ENCODE assay signal across 16 mouse cellular contexts in the genomic region with DNA sequence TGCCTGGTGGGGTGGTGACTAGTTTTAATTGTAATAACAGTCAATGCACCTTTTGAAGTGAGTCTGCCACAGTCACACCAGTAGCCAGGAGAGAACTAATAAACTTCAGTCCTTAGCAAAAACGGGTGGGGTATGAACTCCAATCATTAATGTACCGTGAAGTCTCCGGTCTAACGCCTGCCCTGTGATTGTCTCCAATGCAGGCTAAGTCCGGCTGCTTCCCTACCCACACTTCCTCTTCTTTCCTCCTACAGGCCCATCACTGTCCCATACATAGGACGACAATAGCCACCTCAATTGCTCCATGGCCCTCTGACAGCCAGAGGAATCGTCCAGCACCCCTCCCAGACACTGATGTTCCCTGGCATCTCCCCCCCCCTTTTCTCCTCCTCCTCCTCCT.
A peak's percentile ranks its signal among the peaks of the same experiment; 100 is the strongest.
DNase-seq lines count a peak whose midpoint lies in the region; ATAC-seq and TF ChIP-seq lines count a peak whose summit lies in the region.
"Had no signal": no experiment of that assay in that cellular context is flagged by ENCODE, and none has a peak within 500 bp of the region (broad histone marks: within the 10 kb centered on the region; RNA-seq: fewer than 3 reads in every experiment).

No protein-coding gene starts in this region.

- WGBS in hindbrain, embryonic 10.5 days: 25% methylated on average over 7 of the region's 7 CpGs
- WGBS in hindbrain, embryonic 16.5 days: 14% methylated on average over 7 of the region's 7 CpGs
- WGBS in midbrain, embryonic 13.5 days: 11% methylated on average over 7 of the region's 7 CpGs
- WGBS in midbrain, postnatal 0 days: 24% methylated on average over 7 of the region's 7 CpGs
- WGBS in neural tube, embryonic 14.5 days: 2% methylated on average over 7 of the region's 7 CpGs

- H3K4me1 ChIP-seq in hindbrain, embryonic 10.5 days (replicated peaks): peaks cover 48% of the 10 kb centered on the region
- H3K4me1 ChIP-seq in hindbrain, embryonic 16.5 days (ENCODE audit: control insufficient read depth, insufficient read depth, low read depth, low read length): peaks cover 6% of the 10 kb centered on the region
- peaks cover 44% of the 10 kb centered on the region for H3K4me1 ChIP-seq in midbrain, embryonic 13.5 days (replicated peaks)
- H3K4me1 ChIP-seq in midbrain, postnatal 0 days (ENCODE audit: insufficient read depth, low read length): peaks cover 6% of the 10 kb centered on the region; the same call in 1 of the 2 replicates
- peaks cover 10% of the 10 kb centered on the region; the same call in 1 of the 2 replicates for H3K4me1 ChIP-seq in neural tube, embryonic 14.5 days (ENCODE audit: control insufficient read depth, insufficient read depth, low read length)

- no peaks in the 10 kb centered on the region for H3K27me3 ChIP-seq in hindbrain, embryonic 10.5 days (ENCODE audit: insufficient read depth, poor library complexity, severe bottlenecking)
- H3K27me3 ChIP-seq in hindbrain, embryonic 16.5 days (replicated peaks; ENCODE audit: control insufficient read depth, insufficient read depth, low read length): no peaks in the 10 kb centered on the region
- no peaks in the 10 kb centered on the region; the same call in 1 of the 2 replicates for H3K27me3 ChIP-seq in midbrain, embryonic 13.5 days
- no peaks in the 10 kb centered on the region for H3K27me3 ChIP-seq in midbrain, postnatal 0 days (ENCODE audit: insufficient read depth, low read length)
- no peaks in the 10 kb centered on the region for H3K27me3 ChIP-seq in neural tube, embryonic 14.5 days (ENCODE audit: control insufficient read depth, insufficient read depth, low read length)
- H3K27me3 ChIP-seq: CH12.LX had no signal

- H3K9me3 ChIP-seq in hindbrain, embryonic 10.5 days: no peaks in the 10 kb centered on the region
- no peaks in the 10 kb centered on the region for H3K9me3 ChIP-seq in hindbrain, embryonic 16.5 days (ENCODE audit: control insufficient read depth, low read length)
- no peaks in the 10 kb centered on the region for H3K9me3 ChIP-seq in midbrain, embryonic 13.5 days
- H3K9me3 ChIP-seq in midbrain, postnatal 0 days (ENCODE audit: low read length): no peaks in the 10 kb centered on the region
- no peaks in the 10 kb centered on the region for H3K9me3 ChIP-seq in neural tube, embryonic 14.5 days (ENCODE audit: control insufficient read depth, low read length)

- H3K4me3 ChIP-seq in hindbrain, embryonic 10.5 days: peak overlapping the region; percentile 21
- no peak overlapping the region for H3K4me3 ChIP-seq in hindbrain, embryonic 16.5 days (ENCODE audit: low read length)
- no peak overlapping the region for H3K4me3 ChIP-seq in midbrain, embryonic 13.5 days (replicated peaks)
- no peak overlapping the region for H3K4me3 ChIP-seq in midbrain, postnatal 0 days (ENCODE audit: low read depth, low read length)
- no peak overlapping the region for H3K4me3 ChIP-seq in neural tube, embryonic 14.5 days (ENCODE audit: low read depth, low read length)
- H3K4me3 ChIP-seq: layer of hippocampus, adult 2 months had no signal

- no peak for TF ChIP-seq CTCF in midbrain, postnatal 0 days (IDR thresholded peaks at IDR 0.05)

- ATAC-seq in hindbrain, embryonic 16.5 days: no peak
- peak; percentile 25; the same call in 1 of the 2 replicates for ATAC-seq in midbrain, embryonic 13.5 days
- ATAC-seq in midbrain, postnatal 0 days (ENCODE audit: low FRiP score): no peak
- 0 out of 2 replicates have a peak, but pooled peaks have one; percentile 20 for ATAC-seq in neural tube, embryonic 14.5 days (ENCODE audit: low read depth)
- ATAC-seq: lung, postnatal 0 days had no signal

- H3K36me3 ChIP-seq in hindbrain, embryonic 10.5 days: no peaks in the 10 kb centered on the region
- H3K36me3 ChIP-seq in hindbrain, embryonic 16.5 days (ENCODE audit: control insufficient read depth, insufficient read depth, low read length): no peaks in the 10 kb centered on the region
- H3K36me3 ChIP-seq in midbrain, embryonic 13.5 days: no peaks in the 10 kb centered on the region
- no peaks in the 10 kb centered on the region for H3K36me3 ChIP-seq in midbrain, postnatal 0 days (ENCODE audit: insufficient read depth, low read length)
- no peaks in the 10 kb centered on the region for H3K36me3 ChIP-seq in neural tube, embryonic 14.5 days (ENCODE audit: control insufficient read depth, insufficient read depth, low read length)

- peak overlapping the region; percentile 77 for H3K27ac ChIP-seq in hindbrain, embryonic 10.5 days
- H3K27ac ChIP-seq in hindbrain, embryonic 16.5 days (ENCODE audit: low read depth, low read length): no peak overlapping the region
- no peak overlapping the region for H3K27ac ChIP-seq in midbrain, embryonic 13.5 days
- no peak overlapping the region for H3K27ac ChIP-seq in midbrain, postnatal 0 days (ENCODE audit: low read depth, low read length)
- no peak overlapping the region for H3K27ac ChIP-seq in neural tube, embryonic 14.5 days (ENCODE audit: low read depth, low read length)

- H3K4me2 ChIP-seq in hindbrain, embryonic 16.5 days (ENCODE audit: low read length): no peak overlapping the region
- H3K4me2 ChIP-seq in midbrain, embryonic 13.5 days (replicated peaks): 0 out of 2 replicates have a peak overlapping the region, but pooled peaks have one; percentile 11
- H3K4me2 ChIP-seq in midbrain, postnatal 0 days (ENCODE audit: low read depth, low read length, poor library complexity, severe bottlenecking): no peak overlapping the region
- H3K4me2 ChIP-seq in neural tube, embryonic 14.5 days (ENCODE audit: low read depth, low read length): no peak overlapping the region
- H3K4me2 ChIP-seq: heart, embryonic 11.5 days; liver, embryonic 11.5 days had no signal

- no peak overlapping the region for H3K9ac ChIP-seq in hindbrain, embryonic 16.5 days (ENCODE audit: low read depth, low read length)
- no peak overlapping the region for H3K9ac ChIP-seq in midbrain, embryonic 13.5 days (replicated peaks)
- H3K9ac ChIP-seq in midbrain, postnatal 0 days (replicated peaks; ENCODE audit: low read length, poor library complexity, severe bottlenecking): no peak overlapping the region
- H3K9ac ChIP-seq in neural tube, embryonic 14.5 days (replicated peaks; ENCODE audit: low read depth, low read length): no peak overlapping the region

- DNase-seq in hindbrain, embryonic 10.5 days (ENCODE audit: low spot score): no peak
- DNase-seq in midbrain, postnatal 0 days (ENCODE audit: low spot score): no peak
- DNase-seq in induced T-regulatory cell, adult 2 months (ENCODE audit: low read depth): peak; percentile 52
- DNase-seq in layer of hippocampus, adult 11-12 months (ENCODE audit: low spot score): no peak
- DNase-seq: cerebellum, adult 2 months; heart, postnatal 36 days; kidney, adult 8-10 months; thymus, postnatal 25 days had no signal

Comparison
In these comparisons a context has a peak if more than half of its experiments do, and no peak if none do; other contexts are left out.
1. ATAC-seq: peak in midbrain, embryonic 13.5 days (single experiment) and neural tube, embryonic 14.5 days (single experiment); none in hindbrain, embryonic 16.5 days (single experiment) and midbrain, postnatal 0 days (single experiment).